Mouse (Mus musculus) E14TG2a.4 (cell line): ENCODE results near the gene Gm10309.
A peak's percentile ranks its signal among the peaks of the same experiment; 100 is the strongest.

Experiments
- H3K27me3 ChIP-seq: 2 replicates; pipeline ENCODE4 v1.6.1; 2014; ENCODE audit warnings: low read length, control low read depth; ENCODE audit not compliant: insufficient read depth
- H3K36me3 ChIP-seq: 2 replicates; pipeline ENCODE4 v1.6.1; 2014; ENCODE audit warnings: low read length, control low read depth; ENCODE audit not compliant: insufficient read depth
- H3K4me1 ChIP-seq: replicated peaks from 2 replicates; pipeline ENCODE4 v1.6.1; 2014; ENCODE audit warnings: low read depth, low read length, control low read depth
- H3K4me3 ChIP-seq: replicated peaks from 2 replicates; pipeline ENCODE4 v1.5.1; 2014; ENCODE audit warnings: mild to moderate bottlenecking, low read length
- H3K9me3 ChIP-seq: 2 replicates; pipeline ENCODE4 v1.6.1; 2014; ENCODE audit warnings: low read length, control low read depth
- CTCF ChIP-seq: conservative IDR thresholded peaks from 2 replicates; pipeline ENCODE4 v1.5.1; 2014; ENCODE audit warnings: low read length
- NANOG ChIP-seq: IDR thresholded peaks from 2 replicates; pipeline ENCODE4 v1.6.1; 2014; ENCODE audit warnings: borderline replicate concordance, low read length, mixed read lengths
- POU5F1 ChIP-seq: IDR thresholded peaks from 2 replicates; pipeline ENCODE4 v1.6.1; 2014; ENCODE audit warnings: low read length, borderline replicate concordance

Gm10309 gene

GRCm38 (mm10) chr17:86522649-86523048, 17.6 kb upstream of the Gm10309 start:
- TF ChIP-seq NANOG: no peak
- TF ChIP-seq CTCF: no peak
- no peak for TF ChIP-seq POU5F1
- H3K27me3 ChIP-seq: no peaks in the 10 kb centered on the region
- no peaks in the 10 kb centered on the region for H3K9me3 ChIP-seq
- H3K36me3 ChIP-seq: no peaks in the 10 kb centered on the region
- H3K4me3 ChIP-seq: no peak overlapping the region
- no peaks in the 10 kb centered on the region for H3K4me1 ChIP-seq

GRCm38 (mm10) chr17:86521252-86521651, 16.2 kb upstream of the Gm10309 start:
- no peaks in the 10 kb centered on the region for H3K36me3 ChIP-seq
- H3K4me3 ChIP-seq: no peak overlapping the region
- H3K4me1 ChIP-seq: no peaks in the 10 kb centered on the region
- TF ChIP-seq CTCF: no peak
- TF ChIP-seq POU5F1: no peak
- no peak for TF ChIP-seq NANOG
- no peaks in the 10 kb centered on the region for H3K27me3 ChIP-seq
- no peaks in the 10 kb centered on the region for H3K9me3 ChIP-seq

- Histone ChIP-seq H3K4me3 (no peak overlapping the region), H3K36me3 (no peaks in the 10 kb centered on the region), H3K27me3 (no peaks in the 10 kb centered on the region), H3K4me1 (no peaks in the 10 kb centered on the region), H3K9me3 (no peaks in the 10 kb centered on the region)
- TF ChIP-seq POU5F1: no peak
- peak; percentile 30 for TF ChIP-seq CTCF
- no peak for TF ChIP-seq NANOG
These were observed 13.6 kb upstream of the Gm10309 start for GRCm38 (mm10) chr17:86518604-86519003.

- H3K4me1 ChIP-seq: no peaks in the 10 kb centered on the region
- no peaks in the 10 kb centered on the region for H3K36me3 ChIP-seq
- no peaks in the 10 kb centered on the region for H3K9me3 ChIP-seq
- no peak overlapping the region for H3K4me3 ChIP-seq
- H3K27me3 ChIP-seq: no peaks in the 10 kb centered on the region
- TF ChIP-seq NANOG: no peak
- TF ChIP-seq CTCF: no peak
- TF ChIP-seq POU5F1: no peak
These were observed 11.6 kb upstream of the Gm10309 start for GRCm38 (mm10) chr17:86516630-86517029.

GRCm38 (mm10) chr17:86514974-86515620, 10.1 kb upstream of the Gm10309 start:
- Histone ChIP-seq H3K36me3 (no peaks in the 10 kb centered on the region), H3K27me3 (no peaks in the 10 kb centered on the region), H3K9me3 (no peaks in the 10 kb centered on the region), H3K4me3 (no peak overlapping the region), H3K4me1 (no peaks in the 10 kb centered on the region)
- TF ChIP-seq POU5F1 (no peak), NANOG (no peak), CTCF (no peak)

- Histone ChIP-seq H3K4me1 (no peaks in the 10 kb centered on the region), H3K36me3 (no peaks in the 10 kb centered on the region), H3K27me3 (no peaks in the 10 kb centered on the region), H3K9me3 (0 out of 2 replicates have a peak, but pooled peaks cover 5% of the 10 kb centered on the region), H3K4me3 (no peak overlapping the region)
- TF ChIP-seq NANOG: no peak
- TF ChIP-seq POU5F1: no peak
- TF ChIP-seq CTCF: no peak
These were observed 4.8 kb upstream of the Gm10309 start for GRCm38 (mm10) chr17:86509871-86510270.

DNA sequence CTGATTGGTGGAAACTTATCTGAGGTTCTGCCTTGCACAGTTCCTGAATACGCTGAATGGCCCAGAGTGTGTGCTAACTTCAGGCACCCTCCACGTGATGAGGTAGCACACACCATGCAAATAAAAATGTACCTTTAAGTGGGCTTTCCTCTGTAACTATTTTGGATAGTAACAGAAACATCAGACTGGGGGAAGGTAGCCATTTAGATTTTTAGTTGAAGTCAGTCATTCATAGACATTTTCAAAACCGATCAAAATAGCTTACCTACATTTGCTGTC, 3.1 kb upstream of the Gm10309 start:
- Histone ChIP-seq H3K27me3 (no peaks in the 10 kb centered on the region), H3K36me3 (no peaks in the 10 kb centered on the region), H3K9me3 (peaks cover 5% of the 10 kb centered on the region; the same call in 1 of the 2 replicates), H3K4me1 (no peaks in the 10 kb centered on the region), H3K4me3 (no peak overlapping the region)
- TF ChIP-seq CTCF (no peak), NANOG (no peak), POU5F1 (no peak)

- H3K9me3 ChIP-seq: peaks cover 5% of the 10 kb centered on the region; the same call in 1 of the 2 replicates
- H3K27me3 ChIP-seq: no peaks in the 10 kb centered on the region
- no peak overlapping the region for H3K4me3 ChIP-seq
- no peak for TF ChIP-seq POU5F1
- H3K36me3 ChIP-seq: no peaks in the 10 kb centered on the region
- no peaks in the 10 kb centered on the region for H3K4me1 ChIP-seq
These were observed 2.5 kb upstream of the Gm10309 start for GRCm38 (mm10) chr17:86507342-86508211.

DNA sequence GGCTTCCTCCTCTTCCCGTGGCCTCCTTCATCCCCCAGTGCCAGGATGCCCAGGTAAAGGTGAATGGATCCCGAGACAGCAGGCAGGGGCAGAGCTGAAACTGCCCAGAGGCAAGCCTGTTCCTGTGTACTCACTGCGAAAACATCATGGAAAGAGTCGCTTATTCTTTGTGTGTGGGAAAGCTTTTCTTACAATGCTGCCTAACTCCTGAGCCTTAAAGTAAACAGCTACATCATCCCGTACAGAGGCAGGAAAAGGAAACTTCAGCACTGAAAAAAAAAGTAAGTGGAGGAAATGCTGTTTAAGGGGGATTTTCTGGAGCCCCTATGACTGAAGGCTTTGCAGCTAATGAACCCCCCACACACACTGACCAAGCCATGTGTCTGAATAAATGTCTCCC, 1.8 kb upstream of the Gm10309 start:
- TF ChIP-seq NANOG (no peak), POU5F1 (no peak), CTCF (no peak)
- H3K4me3 ChIP-seq: no peak overlapping the region
- no peaks in the 10 kb centered on the region for H3K36me3 ChIP-seq
- H3K9me3 ChIP-seq: peaks cover 5% of the 10 kb centered on the region; the same call in 1 of the 2 replicates
- H3K27me3 ChIP-seq: no peaks in the 10 kb centered on the region
- H3K4me1 ChIP-seq: no peaks in the 10 kb centered on the region
